Mouse (Mus musculus) erythroblast, embryonic 14.5 days (primary cell): ENCODE data around the gene Zfp451.
"Not testable (repeated sequence)": the region's sequence is repeated elsewhere in the genome, so short reads cannot be mapped to it uniquely, and the experiment has no call there.

Experiments used
- GATA1 ChIP-seq: IDR thresholded peaks from 2 replicates; pipeline ENCODE4 v1.6.1; 2012; ENCODE audit warnings: low read length, inconsistent platforms, mixed read lengths
- TAL1 ChIP-seq: IDR thresholded peaks from 3 replicates; pipeline ENCODE4 v1.6.1; 2012; ENCODE audit warnings: low read length, inconsistent platforms, mixed read lengths

DNA sequence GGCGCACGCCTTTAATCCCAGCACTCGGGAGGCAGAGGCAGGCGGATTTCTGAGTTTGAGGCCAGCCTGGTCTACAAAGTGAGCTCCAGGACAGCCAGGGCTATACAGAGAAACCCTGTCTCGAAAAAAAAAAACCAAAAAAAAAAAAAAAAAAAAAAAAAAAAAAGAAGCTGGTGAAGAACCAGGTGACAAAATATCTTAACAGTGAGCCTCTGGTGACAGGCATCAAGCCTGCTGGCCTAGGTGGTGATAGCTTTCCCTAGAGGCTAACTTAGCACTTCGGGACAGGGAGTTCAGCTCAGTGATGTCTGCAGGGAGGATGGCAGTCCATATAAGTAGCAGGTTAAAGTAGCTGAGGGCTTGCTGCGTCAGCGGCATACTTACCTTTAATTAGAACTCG lies 69.6 kb downstream of the Zfp451 start:
- TF ChIP-seq GATA1, TAL1: not testable (repeated sequence)
